24 mouse cellular contexts compared by ENCODE assay signal in the genomic region with DNA sequence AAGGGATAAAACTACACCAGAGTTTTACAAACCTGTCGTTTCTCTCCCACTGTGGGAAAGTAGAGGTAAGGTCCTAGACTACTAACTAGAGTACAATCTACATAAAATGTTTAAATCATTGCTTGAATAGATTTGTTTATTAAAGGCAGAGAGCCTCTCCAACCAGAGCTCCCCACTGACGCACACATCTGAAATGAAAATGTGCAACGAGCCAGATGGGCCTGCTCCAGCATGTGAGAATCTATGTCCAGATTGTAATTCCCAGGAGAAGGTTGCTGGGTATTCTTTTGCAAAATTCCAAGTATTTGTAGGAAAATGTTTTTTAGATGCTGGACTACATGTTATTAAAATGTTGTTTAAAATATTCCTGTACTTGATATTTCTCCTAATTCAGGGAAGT. TPM values are rescaled to one million over a fixed set of nuclear protein-coding genes. Genes with fewer than 3 reads are reported as not detected.
"Had no signal": no experiment of that assay in that cellular context is flagged by ENCODE, and none has a peak within 500 bp of the region (broad histone marks: within the 10 kb centered on the region; RNA-seq: fewer than 3 reads in every experiment).

No protein-coding gene starts in this region.

- H3K9ac ChIP-seq: limb, embryonic 13.5 days; liver, embryonic 12.5 days; liver, embryonic 15.5 days; lung, embryonic 15.5 days; midbrain, embryonic 13.5 days; neural tube, embryonic 13.5 days; stomach, embryonic 15.5 days had no signal

- H3K4me3 ChIP-seq: limb, embryonic 10.5 days; limb, embryonic 13.5 days; liver, embryonic 12.5 days; liver, embryonic 15.5 days; lung, embryonic 15.5 days; megakaryocyte, embryonic 14.5 days; midbrain, embryonic 10.5 days; midbrain, embryonic 13.5 days; myocyte; neural tube, embryonic 13.5 days; stomach, embryonic 15.5 days had no signal

- ATAC-seq: liver, embryonic 12.5 days; midbrain, embryonic 13.5 days; midbrain, embryonic 16.5 days had no signal

- H3K4me1 ChIP-seq: limb, embryonic 10.5 days; limb, embryonic 13.5 days; liver, embryonic 12.5 days; liver, embryonic 15.5 days; megakaryocyte, embryonic 14.5 days; midbrain, embryonic 10.5 days; midbrain, embryonic 13.5 days; neural tube, embryonic 13.5 days; stomach, embryonic 15.5 days had no signal

- H3K27ac ChIP-seq: limb, embryonic 10.5 days; limb, embryonic 13.5 days; liver, embryonic 12.5 days; liver, embryonic 15.5 days; lung, embryonic 15.5 days; midbrain, embryonic 10.5 days; midbrain, embryonic 13.5 days; neural tube, embryonic 13.5 days; stomach, embryonic 15.5 days had no signal

- DNase-seq: kidney, adult 18-20 months; kidney, adult 9 months; kidney, postnatal 14 days; kidney, postnatal 4 days; liver; lung, adult 18-20 months; lung, postnatal 10 days; lung, postnatal 36 days; right cerebral cortex, postnatal 25 days; spleen, adult 18-20 months; thymus, postnatal 25 days had no signal

- H3K27me3 ChIP-seq: limb, embryonic 13.5 days; liver, embryonic 12.5 days; liver, embryonic 15.5 days; lung, embryonic 15.5 days; megakaryocyte, embryonic 14.5 days; midbrain, embryonic 13.5 days; neural tube, embryonic 13.5 days; stomach, embryonic 15.5 days had no signal

- H3K9me3 ChIP-seq: limb, embryonic 10.5 days; limb, embryonic 13.5 days; liver, embryonic 12.5 days; liver, embryonic 15.5 days; lung, embryonic 15.5 days; megakaryocyte, embryonic 14.5 days; midbrain, embryonic 10.5 days; midbrain, embryonic 13.5 days; neural tube, embryonic 13.5 days; stomach, embryonic 15.5 days had no signal

- H3K36me3 ChIP-seq: limb, embryonic 10.5 days; limb, embryonic 13.5 days; liver, embryonic 12.5 days; liver, embryonic 15.5 days; lung, embryonic 15.5 days; midbrain, embryonic 10.5 days; midbrain, embryonic 13.5 days; neural tube, embryonic 13.5 days; stomach, embryonic 15.5 days had no signal

- H3K4me2 ChIP-seq: limb, embryonic 13.5 days; liver, embryonic 12.5 days; liver, embryonic 15.5 days; lung, embryonic 15.5 days; midbrain, embryonic 13.5 days; neural tube, embryonic 13.5 days; stomach, embryonic 15.5 days had no signal

RNA-seq across cellular contexts. Expression of a gene that starts 57.8 kb away (rescaled TPM):
- total RNA-seq: monocyte, adult 5-6 weeks had no signal
- polyA plus RNA-seq: liver, embryonic 12.5 days; myocyte had no signal
